Mouse (Mus musculus): ENCODE results near the gene Tango6. TPM values are rescaled to one million over a fixed set of nuclear protein-coding genes. Genes with fewer than 3 reads are reported as not detected.
A peak's percentile ranks its signal among the peaks of the same experiment; 100 is the strongest.
"Not testable (repeated sequence)": the region's sequence is repeated elsewhere in the genome, so short reads cannot be mapped to it uniquely, and the experiment has no call there.

Gene Tango6
- total RNA-seq, 2 experiments from 2014 or later: 10.5 to 10.8 TPM

DNA sequence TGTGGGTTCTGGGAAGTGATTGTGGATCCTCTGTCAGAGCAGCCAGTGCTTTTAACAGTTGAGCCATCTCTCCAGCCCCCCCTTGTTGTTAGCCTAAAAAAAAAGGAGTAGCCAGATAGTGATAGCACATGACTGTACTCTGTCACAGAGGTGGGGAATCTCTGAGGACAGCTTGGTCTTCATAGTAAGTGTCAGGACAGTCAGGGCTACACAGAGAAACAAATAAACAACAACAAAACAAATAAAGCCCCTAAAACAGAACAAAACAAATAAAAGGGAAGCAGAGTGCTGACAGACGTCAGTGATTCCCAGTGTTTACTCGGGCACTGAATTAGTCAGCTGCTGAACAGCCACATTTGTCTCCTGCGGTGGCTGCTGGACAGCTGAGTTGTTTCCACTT is 70.6 kb downstream of the Tango6 start:
- DNase-seq (ENCODE audit: low spot score): no peak

DNA sequence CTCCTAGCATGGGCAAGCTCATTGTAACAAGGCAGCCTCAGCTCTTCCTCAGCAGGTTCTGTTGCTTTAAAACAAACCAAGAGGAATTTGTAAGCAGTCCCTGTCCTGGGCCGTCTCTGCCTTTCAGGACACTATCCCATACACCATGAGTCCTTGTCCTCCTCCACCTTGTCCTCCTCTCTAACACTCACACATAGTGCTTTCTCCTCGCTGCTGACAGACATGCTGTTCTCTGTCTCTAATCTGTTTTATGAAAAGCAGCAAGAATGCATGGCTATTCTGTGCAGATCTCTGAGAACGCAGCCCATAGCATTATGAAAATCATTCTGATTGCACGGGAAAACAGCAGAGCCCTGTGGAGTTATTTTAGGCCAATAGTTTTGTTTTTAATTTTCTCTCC is 78.4 kb downstream of the Tango6 start:
- no peak for DNase-seq (ENCODE audit: low spot score)

DNA sequence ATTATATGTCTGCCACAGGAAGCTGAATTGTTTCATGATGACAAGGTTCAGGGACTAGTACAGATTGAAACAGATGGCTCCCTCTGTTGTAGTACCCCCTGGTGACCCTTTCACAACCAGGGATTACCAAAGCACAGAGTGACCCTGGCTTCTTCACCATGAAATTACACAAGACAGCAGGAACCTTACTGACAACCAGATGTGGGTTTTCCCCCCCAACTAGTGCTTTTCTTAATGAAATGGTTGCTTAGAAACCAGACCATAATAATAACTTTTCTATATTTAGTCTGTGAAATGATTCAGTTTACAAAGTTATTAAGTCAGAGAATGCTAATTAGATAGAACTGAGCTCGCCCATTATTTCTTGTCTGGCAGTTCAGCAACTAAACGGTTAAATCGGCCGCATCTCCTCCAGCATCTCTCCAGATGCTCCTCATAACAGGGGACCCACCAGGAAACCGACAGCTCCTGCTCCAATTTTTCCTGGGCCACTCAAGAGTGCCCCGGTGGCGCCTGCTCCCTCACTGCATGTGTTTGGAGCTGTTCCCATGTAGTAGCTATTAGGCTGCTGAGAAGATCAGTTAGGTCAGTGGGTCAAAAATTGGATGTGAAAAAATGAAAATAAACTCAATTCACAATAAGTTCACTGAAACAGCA is 79.1 kb downstream of the Tango6 start:
- no peak for DNase-seq (ENCODE audit: low spot score)

DNA sequence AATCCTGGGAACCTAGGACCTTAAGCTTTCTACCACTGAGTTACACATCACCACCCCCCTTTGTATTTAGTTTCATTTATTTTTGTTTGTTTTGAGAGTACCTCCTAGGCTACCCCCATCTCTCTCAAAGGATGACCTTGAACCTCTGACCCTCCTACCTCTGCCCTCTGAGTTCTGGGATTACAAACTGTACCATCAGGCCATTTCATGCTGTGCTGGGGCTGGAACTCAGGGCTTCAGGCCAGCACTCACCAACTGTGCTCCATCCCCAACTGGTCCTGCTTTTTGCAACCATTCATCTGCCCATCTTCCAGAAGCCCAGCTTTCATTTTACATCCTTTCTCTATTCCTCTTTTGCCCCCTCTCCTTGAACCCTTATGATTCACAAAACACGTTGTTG is 81.7 kb downstream of the Tango6 start:
- no peak for DNase-seq (ENCODE audit: low spot score)

GRCm38 (mm10) chr8:106765570-106765969 is 82.7 kb downstream of the Tango6 start:
- no peak for DNase-seq (ENCODE audit: low spot score)

DNA sequence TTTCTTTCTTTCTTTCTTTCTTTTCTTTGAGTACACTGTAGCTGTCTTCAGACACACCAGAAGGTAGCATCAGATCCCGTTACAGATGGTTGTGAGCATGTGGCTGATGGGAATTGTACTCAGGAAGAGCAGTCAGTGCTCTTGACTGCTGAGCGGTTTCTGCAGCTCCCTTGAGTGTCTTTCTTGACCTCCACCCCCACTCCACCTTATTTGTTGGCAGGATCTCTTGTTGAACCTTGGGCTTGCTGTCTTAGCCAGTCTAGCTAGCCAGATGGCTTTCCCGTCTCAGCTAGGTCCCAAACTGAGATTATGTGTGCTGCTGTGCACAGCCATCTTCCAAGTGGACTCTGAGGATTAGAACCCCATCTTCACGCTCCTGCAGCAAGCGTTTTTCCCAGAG is 83.9 kb downstream of the Tango6 start:
- DNase-seq (ENCODE audit: low spot score): no peak

- no peak for DNase-seq (ENCODE audit: low spot score)
Observed at GRCm38 (mm10) chr8:106769147-106769805, 86.4 kb downstream of the Tango6 start.

DNA sequence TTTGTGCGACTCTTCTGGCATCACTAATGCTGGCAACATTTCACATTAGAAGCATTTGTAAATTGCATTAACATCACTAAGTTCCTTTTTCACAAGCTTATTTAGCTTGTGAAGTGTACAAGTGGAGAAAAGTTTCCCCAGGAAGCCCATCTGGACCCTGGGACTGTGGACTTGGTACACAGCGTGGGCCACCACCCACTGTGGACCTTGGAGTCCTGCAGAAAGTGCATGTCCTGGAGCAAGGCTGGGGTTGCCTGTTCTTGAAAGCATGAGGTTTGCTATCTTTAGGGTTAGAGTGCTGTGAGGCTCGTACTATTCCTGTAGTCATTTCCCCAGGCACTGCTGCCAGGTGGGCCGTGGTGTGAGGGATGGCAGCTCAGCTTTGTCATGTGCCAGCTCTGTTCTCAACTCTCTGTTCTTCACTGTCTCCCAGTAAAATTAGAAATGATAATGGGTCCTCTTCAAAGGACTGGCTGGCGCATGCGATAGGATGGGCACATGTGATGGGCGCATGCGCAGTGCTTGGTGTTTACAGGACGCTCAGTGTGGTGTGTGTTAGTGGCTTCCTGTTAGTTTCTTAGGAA is 87.8 kb downstream of the Tango6 start:
- peak; percentile 10 for DNase-seq (ENCODE audit: low spot score)

DNA sequence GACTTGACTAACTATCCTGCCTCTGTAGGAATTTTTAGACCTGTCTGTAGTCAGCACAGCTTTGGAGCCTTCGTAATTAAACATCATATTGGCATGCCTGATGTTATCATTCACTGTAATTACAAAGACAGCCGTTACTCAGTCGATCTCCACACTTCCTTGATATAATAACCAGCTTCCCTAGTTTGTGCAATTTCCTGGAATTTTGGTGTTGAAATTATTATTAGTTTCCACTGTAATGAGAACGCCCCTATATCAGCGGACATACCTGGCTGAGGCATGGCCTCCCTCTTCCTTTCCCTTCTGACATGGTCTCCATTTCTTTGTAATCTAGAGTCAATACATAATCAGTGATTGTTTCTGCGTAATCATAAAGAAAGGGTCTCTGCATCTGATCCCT is 89.2 kb downstream of the Tango6 start:
- no peak for DNase-seq (ENCODE audit: low spot score)

DNA sequence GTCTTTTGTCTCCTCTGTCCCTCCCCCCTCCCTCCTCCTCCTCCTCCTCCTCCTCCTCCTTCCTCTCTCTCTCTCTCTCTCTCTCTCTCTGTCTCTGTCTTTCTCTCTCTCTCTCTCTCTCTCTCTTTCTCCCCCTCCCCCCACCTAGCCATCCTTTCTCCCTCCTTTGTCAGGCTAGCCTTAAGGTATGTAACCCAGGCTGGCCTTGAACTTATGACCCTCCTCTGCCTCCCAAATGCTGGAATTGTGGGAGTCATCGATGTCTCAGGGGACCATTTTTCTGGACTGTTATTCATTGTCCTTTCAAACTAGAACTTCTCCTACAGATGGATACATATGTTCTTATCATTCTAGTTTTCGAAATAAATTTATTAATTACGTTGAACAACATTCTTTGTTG is 89.6 kb downstream of the Tango6 start:
- DNase-seq (ENCODE audit: low spot score): no peak

DNA sequence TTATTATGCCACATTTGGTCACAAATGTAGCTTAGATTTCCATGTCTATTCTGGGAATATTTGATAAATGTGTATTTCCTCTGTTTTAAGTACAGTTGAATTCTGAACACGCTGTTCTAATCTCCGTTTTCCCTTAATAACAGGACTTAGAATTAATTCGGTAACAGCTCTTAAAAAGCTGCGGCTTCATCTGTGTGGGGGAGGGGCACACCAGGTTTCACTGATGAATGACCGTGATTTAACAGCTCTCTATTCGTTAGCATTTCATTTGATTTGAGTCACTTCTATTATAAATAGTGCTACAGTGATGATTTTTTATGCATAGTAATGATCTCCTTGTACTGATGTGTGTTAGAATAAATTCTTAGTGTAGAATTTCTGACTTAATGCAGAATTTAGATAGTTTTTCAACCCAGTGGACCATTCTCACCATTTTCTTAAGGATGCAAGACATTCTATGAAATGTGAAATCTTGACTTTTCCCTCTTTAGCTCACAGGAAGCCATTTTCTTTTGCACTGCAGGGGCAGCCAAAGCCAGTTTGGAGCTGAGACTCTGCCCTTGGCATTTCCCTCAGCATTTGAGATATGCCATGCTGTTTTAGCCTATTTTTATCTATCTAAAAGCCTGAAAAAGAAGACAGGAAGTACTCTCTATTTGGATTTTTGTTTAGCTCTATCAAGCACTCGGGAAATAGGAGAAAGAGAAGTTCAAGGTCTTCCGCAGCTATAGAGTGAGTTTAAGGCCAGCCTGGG is 91.9 kb downstream of the Tango6 start:
- DNase-seq (ENCODE audit: low spot score): no peak

GRCm38 (mm10) chr8:106789623-106790022 is 106.8 kb downstream of the Tango6 start:
- DNase-seq (ENCODE audit: low spot score): no peak

DNA sequence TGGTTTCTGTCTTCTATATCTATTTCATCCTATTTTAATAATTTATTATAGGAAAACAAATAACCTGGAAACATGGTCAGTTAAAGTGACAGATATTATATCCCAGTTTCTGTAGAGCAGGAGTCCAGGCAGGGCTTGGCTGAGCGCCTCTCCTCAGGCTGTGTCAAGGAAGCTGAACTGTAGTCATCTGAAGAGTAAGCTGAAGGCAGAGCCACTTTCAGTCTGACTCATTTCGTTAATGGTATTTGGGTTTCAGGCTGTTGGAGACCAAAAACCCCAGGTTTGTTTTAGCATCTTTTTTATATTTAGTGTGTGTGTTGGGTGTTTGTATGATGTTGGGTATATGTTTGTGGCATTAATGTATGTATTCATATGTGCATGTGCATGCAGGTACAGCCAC is 112.0 kb downstream of the Tango6 start:
- no peak for DNase-seq (ENCODE audit: low spot score)

- DNase-seq (ENCODE audit: low spot score): no peak
Observed at GRCm38 (mm10) chr8:106799821-106800220, 117.0 kb downstream of the Tango6 start.

DNA sequence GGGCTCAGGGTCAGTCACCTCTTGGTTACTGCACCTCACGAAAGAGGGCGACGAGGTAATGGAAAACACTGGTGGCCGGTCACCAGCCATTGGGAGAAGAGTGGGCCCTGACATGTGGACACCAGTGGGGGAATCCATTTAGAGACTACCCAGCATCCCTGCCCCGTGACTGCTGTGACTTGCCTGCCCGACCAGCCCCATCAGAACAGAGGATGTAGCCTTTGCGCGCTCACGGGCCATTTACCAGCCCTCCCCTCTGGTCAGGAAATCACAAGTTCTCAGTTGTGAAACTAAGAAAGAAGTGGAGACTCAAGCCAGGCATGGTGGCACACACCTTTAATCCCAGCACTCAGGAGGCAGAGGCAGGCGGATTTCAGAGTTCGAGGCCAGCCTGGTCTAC is 118.4 kb downstream of the Tango6 start:
- DNase-seq (ENCODE audit: low spot score): no peak

DNA sequence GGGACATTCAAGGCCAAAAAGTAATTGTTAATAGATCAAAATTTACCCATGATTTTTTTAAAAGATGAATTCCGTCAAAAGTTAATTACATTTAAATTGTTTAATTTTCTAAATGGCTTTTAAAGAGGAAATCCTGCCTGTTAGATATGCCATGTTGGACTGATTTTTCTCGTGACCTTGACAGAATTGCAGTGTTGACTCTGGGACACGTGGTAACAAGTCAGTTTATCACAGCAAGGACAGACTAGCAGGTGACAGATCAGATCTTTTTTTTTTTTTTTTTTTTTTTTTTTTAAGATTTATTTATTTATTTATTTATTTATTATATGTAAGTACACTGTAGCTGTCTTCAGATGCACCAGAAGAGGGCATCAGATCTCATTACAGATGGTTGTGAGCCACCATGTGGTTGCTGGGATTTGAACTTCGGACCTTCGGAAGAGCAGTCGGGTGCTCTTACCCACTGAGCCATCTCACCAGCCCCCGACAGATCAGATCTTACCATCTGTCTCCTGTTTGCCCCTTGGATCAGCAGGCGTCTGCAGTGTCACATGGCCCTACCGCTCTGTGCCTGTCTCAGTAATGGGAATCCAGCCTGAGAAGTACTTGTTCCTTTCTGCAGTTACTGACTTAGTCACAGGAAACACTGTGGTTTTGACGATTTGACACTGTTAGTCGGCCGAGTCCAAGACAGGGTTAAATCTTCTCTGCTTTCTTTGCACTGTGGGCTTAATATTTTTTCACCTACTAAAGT is 119.7 kb downstream of the Tango6 start:
- not testable (repeated sequence) for DNase-seq (ENCODE audit: low spot score)

DNA sequence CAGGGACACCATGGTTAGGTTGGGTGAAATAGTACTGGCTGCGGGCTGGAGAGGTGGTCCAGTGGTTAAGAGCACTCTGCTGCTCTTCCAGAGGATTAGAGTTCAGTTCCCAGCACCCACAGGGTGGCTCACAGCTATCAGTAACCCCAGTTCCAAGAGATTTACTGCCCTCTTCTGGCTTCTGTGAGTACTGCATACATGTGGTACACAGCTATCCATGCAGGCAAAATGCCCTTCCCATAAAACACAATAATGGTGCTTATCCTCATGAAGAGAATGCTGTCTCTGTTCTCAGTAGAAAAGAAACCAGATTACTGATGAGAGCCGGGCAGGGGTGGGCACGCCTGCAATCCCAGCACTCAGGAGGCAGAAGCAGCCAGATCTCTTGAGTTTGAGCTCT is 123.0 kb downstream of the Tango6 start:
- DNase-seq (ENCODE audit: low spot score): no peak

- DNase-seq (ENCODE audit: low spot score): no peak
Observed at GRCm38 (mm10) chr8:106807461-106807860, 124.6 kb downstream of the Tango6 start.

GRCm38 (mm10) chr8:106809726-106810125 is 126.9 kb downstream of the Tango6 start:
- DNase-seq (ENCODE audit: low spot score): no peak

GRCm38 (mm10) chr8:106810406-106810805 is 127.5 kb downstream of the Tango6 start:
- no peak for DNase-seq (ENCODE audit: low spot score)

DNA sequence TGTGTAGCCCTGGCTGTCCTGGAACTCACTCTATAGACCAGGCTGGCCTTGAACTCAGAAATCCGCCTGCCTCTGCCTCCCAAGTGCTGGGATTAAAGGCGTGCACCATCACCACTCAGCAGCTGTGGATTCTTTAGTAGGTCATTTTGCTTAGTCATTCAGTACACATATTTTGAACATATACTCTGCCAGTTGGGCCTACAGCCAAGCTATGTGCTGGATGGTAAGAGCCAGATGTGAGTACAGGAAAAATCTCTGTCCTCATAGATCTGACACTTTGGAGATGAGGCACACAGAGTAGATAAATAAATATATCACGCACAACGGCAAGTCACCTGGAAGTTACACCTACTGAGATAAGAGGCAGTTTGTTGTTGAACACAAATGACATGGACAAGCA is 129.7 kb downstream of the Tango6 start:
- no peak for DNase-seq (ENCODE audit: low spot score)

Data from gastrocnemius, adult 18-20 months (tissue).